Mouse (Mus musculus): ENCODE data around the gene Sox14. TPM values are rescaled to one million over a fixed set of nuclear protein-coding genes. Genes with fewer than 3 reads are reported as not detected.

Gene Sox14
- not detected in 2 replicates for polyA plus RNA-seq (2012; rRNA removed)

GRCm38 (mm10) chr9:99875618-99876372, at the start of gene Sox14:
Gene Sox14 (minus strand): TSS chr9:99876170.
- no peak within 1 kb of the TSS for H3K4me3 ChIP-seq (ENCODE audit: extremely low read depth, insufficient read depth, insufficient read length)
- TF ChIP-seq POLR2A (IDR thresholded peaks at IDR 0.05; ENCODE audit: low read depth, low read length), result no peak
- no peak for TF ChIP-seq CTCF (IDR thresholded peaks at IDR 0.05; ENCODE audit: extremely low read depth, insufficient read depth, insufficient read length, insufficient replicate concordance)
- no peak for DNase-seq (ENCODE audit: low read depth in 1 of 2, low spot score in 2 of 2)
- no peaks in the 10 kb centered on the region for H3K4me1 ChIP-seq (ENCODE audit: control insufficient read depth, insufficient read depth, insufficient read length)
- no peaks in the 10 kb centered on the region for H3K36me3 ChIP-seq (ENCODE audit: control insufficient read depth, insufficient read depth, low read length)
- no peak within 1 kb of the TSS for H3K27ac ChIP-seq (ENCODE audit: insufficient read depth, low read length)
- 3% methylated on average over 47 of the region's 47 CpGs for WGBS
- peaks cover 19% of the 10 kb centered on the region for H3K27me3 ChIP-seq (ENCODE audit: control insufficient read depth, insufficient read depth, low read length)

GRCm38 (mm10) chr9:99879311-99879710, 3.3 kb upstream of the Sox14 start:
- Histone ChIP-seq H3K36me3 (ENCODE audit: control insufficient read depth, insufficient read depth, low read length) (no peaks in the 10 kb centered on the region), H3K4me1 (ENCODE audit: control insufficient read depth, insufficient read depth, insufficient read length) (no peaks in the 10 kb centered on the region), H3K4me3 (ENCODE audit: extremely low read depth, insufficient read depth, insufficient read length) (no peak overlapping the region), H3K27ac (ENCODE audit: insufficient read depth, low read length) (no peak overlapping the region), H3K27me3 (ENCODE audit: control insufficient read depth, insufficient read depth, low read length) (peaks cover 8% of the 10 kb centered on the region)
- TF ChIP-seq POLR2A (IDR thresholded peaks at IDR 0.05; ENCODE audit: low read depth, low read length) (no peak), CTCF (IDR thresholded peaks at IDR 0.05; ENCODE audit: extremely low read depth, insufficient read depth, insufficient read length, insufficient replicate concordance) (no peak)
- DNase-seq (ENCODE audit: low read depth in 1 of 2, low spot score in 2 of 2), result no peak
- 2% methylated on average over 14 of the region's 14 CpGs for WGBS

- Histone ChIP-seq H3K27me3 (ENCODE audit: control insufficient read depth, insufficient read depth, low read length) (peaks cover 10% of the 10 kb centered on the region), H3K4me1 (ENCODE audit: control insufficient read depth, insufficient read depth, insufficient read length) (no peaks in the 10 kb centered on the region), H3K36me3 (ENCODE audit: control insufficient read depth, insufficient read depth, low read length) (no peaks in the 10 kb centered on the region), H3K27ac (ENCODE audit: insufficient read depth, low read length) (no peak overlapping the region), H3K4me3 (ENCODE audit: extremely low read depth, insufficient read depth, insufficient read length) (no peak overlapping the region)
- 8% methylated on average over 5 of the region's 5 CpGs for WGBS
- TF ChIP-seq POLR2A (IDR thresholded peaks at IDR 0.05; ENCODE audit: low read depth, low read length) (no peak), CTCF (IDR thresholded peaks at IDR 0.05; ENCODE audit: extremely low read depth, insufficient read depth, insufficient read length, insufficient replicate concordance) (no peak)
- no peak for DNase-seq (ENCODE audit: low read depth in 1 of 2, low spot score in 2 of 2)
Observed at GRCm38 (mm10) chr9:99878588-99878987, 2.6 kb upstream of the Sox14 start.

GRCm38 (mm10) chr9:99877056-99877546, 1.1 kb upstream of the Sox14 start:
- DNase-seq (ENCODE audit: low read depth in 1 of 2, low spot score in 2 of 2), result no peak
- 13% methylated on average over 22 of the region's 22 CpGs for WGBS
- Histone ChIP-seq H3K4me1 (ENCODE audit: control insufficient read depth, insufficient read depth, insufficient read length) (no peaks in the 10 kb centered on the region), H3K27me3 (ENCODE audit: control insufficient read depth, insufficient read depth, low read length) (peaks cover 10% of the 10 kb centered on the region), H3K4me3 (ENCODE audit: extremely low read depth, insufficient read depth, insufficient read length) (no peak overlapping the region), H3K27ac (ENCODE audit: insufficient read depth, low read length) (no peak overlapping the region), H3K36me3 (ENCODE audit: control insufficient read depth, insufficient read depth, low read length) (no peaks in the 10 kb centered on the region)
- no peak for TF ChIP-seq POLR2A (IDR thresholded peaks at IDR 0.05; ENCODE audit: low read depth, low read length)
- no peak for TF ChIP-seq CTCF (IDR thresholded peaks at IDR 0.05; ENCODE audit: extremely low read depth, insufficient read depth, insufficient read length, insufficient replicate concordance)

- no peaks in the 10 kb centered on the region for H3K36me3 ChIP-seq (ENCODE audit: control insufficient read depth, insufficient read depth, low read length)
- DNase-seq (ENCODE audit: low read depth in 1 of 2, low spot score in 2 of 2), result no peak
- no peak overlapping the region for H3K4me3 ChIP-seq (ENCODE audit: extremely low read depth, insufficient read depth, insufficient read length)
- H3K27ac ChIP-seq (ENCODE audit: insufficient read depth, low read length), result no peak overlapping the region
- TF ChIP-seq POLR2A (IDR thresholded peaks at IDR 0.05; ENCODE audit: low read depth, low read length) (no peak), CTCF (IDR thresholded peaks at IDR 0.05; ENCODE audit: extremely low read depth, insufficient read depth, insufficient read length, insufficient replicate concordance) (no peak)
- WGBS, result 6% methylated on average over 25 of the region's 25 CpGs
- H3K4me1 ChIP-seq (ENCODE audit: control insufficient read depth, insufficient read depth, insufficient read length), result no peaks in the 10 kb centered on the region
- peaks cover 15% of the 10 kb centered on the region for H3K27me3 ChIP-seq (ENCODE audit: control insufficient read depth, insufficient read depth, low read length)
Observed at GRCm38 (mm10) chr9:99876373-99877055, 544 bp upstream of the Sox14 start.

GRCm38 (mm10) chr9:99874735-99875617, 994 bp downstream of the Sox14 start:
- TF ChIP-seq POLR2A (IDR thresholded peaks at IDR 0.05; ENCODE audit: low read depth, low read length), result no peak
- TF ChIP-seq CTCF (IDR thresholded peaks at IDR 0.05; ENCODE audit: extremely low read depth, insufficient read depth, insufficient read length, insufficient replicate concordance), result no peak
- Histone ChIP-seq H3K4me3 (ENCODE audit: extremely low read depth, insufficient read depth, insufficient read length) (no peak overlapping the region), H3K4me1 (ENCODE audit: control insufficient read depth, insufficient read depth, insufficient read length) (no peaks in the 10 kb centered on the region), H3K36me3 (ENCODE audit: control insufficient read depth, insufficient read depth, low read length) (no peaks in the 10 kb centered on the region), H3K27ac (ENCODE audit: insufficient read depth, low read length) (no peak overlapping the region), H3K27me3 (ENCODE audit: control insufficient read depth, insufficient read depth, low read length) (peaks cover 19% of the 10 kb centered on the region)
- WGBS, result 12% methylated on average over 52 of the region's 52 CpGs
- no peak for DNase-seq (ENCODE audit: low read depth in 1 of 2, low spot score in 2 of 2)

Data from spleen, adult 2 months (tissue).